Mouse (Mus musculus) gastrocnemius, postnatal 10 days (tissue): ENCODE data around the gene Rdx. TPM values are rescaled to one million over a fixed set of nuclear protein-coding genes. Genes with fewer than 3 reads are reported as not detected.
"Not testable (repeated sequence)": the region's sequence is repeated elsewhere in the genome, so short reads cannot be mapped to it uniquely, and the experiment has no call there.

Experiments used
- DNase-seq: peaks from one replicate; pipeline ENCODE4 v3.0.0; 2021; ENCODE audit warnings: mixed read lengths
- total RNA-seq, 2 experiments: library from RNA; stranded (reverse); gene quantifications; 2 replicates each; pipeline ENCODE4 v1.2.3; 2021

Gene Rdx
- total RNA-seq, 2 experiments from 2014 or later: 119 to 122 TPM

- no peak for DNase-seq
These were observed 5.2 kb downstream of the Rdx start for GRCm38 (mm10) chr9:52052221-52052620.

GRCm38 (mm10) chr9:52055313-52055712, 8.3 kb downstream of the Rdx start:
- DNase-seq: no peak

- DNase-seq: no peak
These were observed 12.8 kb downstream of the Rdx start for GRCm38 (mm10) chr9:52059788-52060187.

GRCm38 (mm10) chr9:52070052-52070451, 23.1 kb downstream of the Rdx start:
- DNase-seq: no peak

- not testable (repeated sequence) for DNase-seq
These were observed 24.4 kb downstream of the Rdx start for GRCm38 (mm10) chr9:52071352-52071751.

GRCm38 (mm10) chr9:52072202-52072601, 25.2 kb downstream of the Rdx start:
- DNase-seq: no peak

- DNase-seq: no peak
These were observed 29.1 kb downstream of the Rdx start for GRCm38 (mm10) chr9:52076089-52076488.

- no peak for DNase-seq
These were observed 30.7 kb downstream of the Rdx start for GRCm38 (mm10) chr9:52077692-52078091.

GRCm38 (mm10) chr9:52081979-52082378, 35.0 kb downstream of the Rdx start:
- DNase-seq: no peak

GRCm38 (mm10) chr9:52082414-52082813, 35.4 kb downstream of the Rdx start:
- DNase-seq: no peak

- DNase-seq: no peak
These were observed 44.8 kb downstream of the Rdx start for GRCm38 (mm10) chr9:52091752-52092151.

GRCm38 (mm10) chr9:52092311-52092710, 45.3 kb downstream of the Rdx start:
- no peak for DNase-seq

GRCm38 (mm10) chr9:52093108-52093507, 46.1 kb downstream of the Rdx start:
- DNase-seq: no peak

- no peak for DNase-seq
These were observed 47.0 kb downstream of the Rdx start for GRCm38 (mm10) chr9:52094016-52094415.

- DNase-seq: no peak
These were observed 47.6 kb downstream of the Rdx start for GRCm38 (mm10) chr9:52094471-52094980.

GRCm38 (mm10) chr9:52095666-52096065, 48.7 kb downstream of the Rdx start:
- DNase-seq: no peak

- DNase-seq: no peak
These were observed 50.4 kb downstream of the Rdx start for GRCm38 (mm10) chr9:52097386-52097785.

GRCm38 (mm10) chr9:52098600-52098999, 51.6 kb downstream of the Rdx start:
- peak; percentile 86 for DNase-seq

GRCm38 (mm10) chr9:52100426-52100825, 53.5 kb downstream of the Rdx start:
- DNase-seq: no peak

- no peak for DNase-seq
These were observed 55.3 kb downstream of the Rdx start for GRCm38 (mm10) chr9:52102060-52102844.

GRCm38 (mm10) chr9:52103448-52104224, 56.7 kb downstream of the Rdx start:
- DNase-seq: no peak

GRCm38 (mm10) chr9:52104225-52104615, 57.2 kb downstream of the Rdx start:
- DNase-seq: no peak

- no peak for DNase-seq
These were observed 58.5 kb downstream of the Rdx start for GRCm38 (mm10) chr9:52105423-52105822.
